Mouse (Mus musculus) G1E-ER4 (cell line): Measurements from ENCODE around the gene Mrto4. TPM values are rescaled to one million over a fixed set of nuclear protein-coding genes. Genes with fewer than 3 reads are reported as not detected.

Experiments used
- GATA1 ChIP-seq: IDR thresholded peaks from one replicate; pipeline ENCODE4 v1.8.0; 2012; ENCODE audit warnings: low read length, inconsistent platforms
- polyA plus RNA-seq: library from polyadenylated mRNA; stranded (reverse); fragments of >175 nt; gene quantifications from 2 replicates; pipeline ENCODE4 v1.2.3, GENCODE M21; 2012

Gene Mrto4
- polyA plus RNA-seq, 1 experiment: 90.9 TPM

DNA sequence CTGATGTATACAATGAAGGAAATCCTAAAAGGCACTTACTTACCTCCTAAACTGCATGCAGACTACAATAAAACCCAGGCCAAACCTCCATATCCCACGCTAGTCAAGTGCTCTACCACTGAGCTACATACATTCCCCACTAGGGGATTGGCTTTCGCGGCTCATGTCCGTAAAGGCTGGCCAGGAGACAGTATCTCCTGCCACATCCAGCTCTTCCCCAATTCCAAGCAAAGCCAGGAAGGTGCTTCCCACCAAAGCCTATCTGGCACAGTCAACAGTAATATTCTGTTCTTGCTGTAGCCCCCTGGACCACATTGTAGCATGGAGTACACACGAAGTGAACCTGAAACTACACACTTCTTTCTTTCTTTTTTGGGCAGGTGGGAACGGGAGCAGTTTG lies 42.7 kb downstream of the Mrto4 start:
- no peak for TF ChIP-seq GATA1

DNA sequence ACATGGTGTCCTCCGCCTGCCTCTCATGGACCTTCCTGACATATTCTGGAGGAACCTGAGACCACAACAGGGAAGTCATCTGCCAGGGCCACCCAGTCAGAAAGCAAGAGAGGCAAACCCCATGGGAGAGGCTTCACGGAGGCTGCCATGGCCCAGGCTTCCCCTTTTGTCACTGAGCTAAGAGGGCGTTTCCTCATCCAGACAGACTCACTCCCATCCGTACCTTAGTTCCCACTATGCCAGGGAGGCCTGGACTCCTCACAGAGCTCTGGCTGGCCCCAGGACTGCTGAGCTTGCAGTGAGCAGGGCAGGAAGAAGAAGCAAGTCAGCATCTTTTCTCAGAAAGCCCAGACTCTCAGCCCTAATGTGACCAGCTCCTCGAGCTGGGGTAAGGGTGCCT lies 44.5 kb downstream of the Mrto4 start:
- no peak for TF ChIP-seq GATA1

DNA sequence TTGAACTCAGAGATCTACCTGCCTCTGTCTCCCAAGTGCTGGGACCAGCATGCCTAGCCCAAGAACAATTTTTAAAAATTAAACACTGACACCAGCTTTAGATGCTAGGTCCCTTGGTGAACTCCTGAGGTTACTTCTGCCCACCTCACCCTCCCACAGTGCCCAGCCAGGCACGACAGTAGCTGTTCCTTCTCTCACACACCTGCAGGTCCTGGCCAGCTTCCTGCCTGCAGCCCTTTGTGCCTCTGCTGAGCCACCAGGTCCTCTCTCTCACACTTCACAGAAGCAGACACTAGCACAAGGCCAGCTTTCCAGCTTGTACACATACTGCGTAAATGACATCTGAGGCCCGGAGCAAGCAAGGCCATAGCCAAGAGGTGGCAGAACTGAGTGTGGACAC lies 46.9 kb downstream of the Mrto4 start:
- no peak for TF ChIP-seq GATA1

DNA sequence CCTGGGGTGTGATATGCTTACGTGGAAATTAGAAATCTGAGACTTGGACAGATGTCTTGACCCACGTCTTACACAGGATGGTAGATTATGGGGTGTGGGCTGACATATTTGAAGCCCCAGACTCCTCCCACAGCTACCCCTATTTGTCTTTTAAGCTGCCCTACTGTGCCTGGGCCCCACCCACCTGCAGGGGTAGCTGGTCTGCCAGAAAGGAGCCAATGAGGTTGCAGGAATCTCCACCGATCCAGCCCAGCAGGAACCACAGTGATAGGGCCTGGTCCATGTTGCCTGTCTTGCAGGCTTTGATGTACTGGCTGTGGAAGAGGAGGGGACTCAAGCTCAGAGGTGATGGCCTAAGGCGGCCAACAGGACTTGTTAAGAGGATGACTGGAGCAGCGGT lies 50.1 kb downstream of the Mrto4 start:
- TF ChIP-seq GATA1: no peak

DNA sequence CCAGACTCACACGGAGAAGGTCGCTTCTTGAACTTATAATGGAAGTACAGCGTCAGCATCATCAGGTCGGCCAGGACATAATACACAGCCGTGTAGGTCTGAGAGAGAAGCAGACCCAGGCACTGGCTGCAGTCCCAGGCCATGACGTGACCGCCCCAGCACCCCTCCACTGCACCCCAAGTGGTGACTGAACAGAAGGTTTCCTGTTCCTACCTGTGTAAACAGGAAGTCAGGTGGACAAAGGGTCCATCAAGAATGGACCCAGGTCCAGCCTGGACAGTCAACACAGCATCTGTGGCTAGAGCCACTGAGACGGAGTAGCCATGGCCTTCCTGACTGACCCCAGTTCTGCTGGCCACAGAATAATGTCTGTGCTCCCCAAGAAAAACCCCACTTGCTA lies 50.6 kb downstream of the Mrto4 start:
- no peak for TF ChIP-seq GATA1

DNA sequence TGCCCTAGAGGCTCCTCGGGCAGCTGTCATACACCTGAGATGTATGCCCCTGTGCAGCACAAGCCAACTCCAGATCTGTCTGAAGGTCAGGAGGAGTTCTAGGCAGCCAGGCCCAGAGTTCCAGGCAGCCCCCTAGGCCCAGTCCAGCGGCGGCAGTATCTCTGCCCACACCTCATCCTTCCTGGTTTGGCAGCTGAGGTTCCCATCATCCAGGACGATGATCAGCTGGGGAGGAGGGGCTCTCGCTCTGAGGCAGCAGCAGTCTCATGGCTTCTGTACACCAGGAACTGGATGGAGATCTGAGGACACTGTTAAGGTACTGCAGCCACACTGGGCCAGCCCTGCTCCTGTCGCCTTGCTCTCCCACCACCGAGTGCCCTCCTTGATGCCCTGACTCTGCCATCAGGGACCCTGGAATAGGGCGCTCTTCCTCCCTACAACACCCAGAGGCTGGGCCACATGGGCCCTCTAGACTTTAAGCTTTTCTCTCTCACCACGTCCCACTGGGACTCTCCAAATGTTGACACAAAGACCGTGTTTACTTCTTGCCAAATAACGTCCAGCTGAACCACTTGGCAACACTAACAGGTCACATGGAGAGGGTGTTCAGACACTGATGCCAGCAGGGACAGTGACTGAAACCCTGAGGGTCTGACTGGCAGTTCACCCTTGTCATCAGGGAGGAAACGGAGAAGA lies 53.6 kb downstream of the Mrto4 start:
- no peak for TF ChIP-seq GATA1

DNA sequence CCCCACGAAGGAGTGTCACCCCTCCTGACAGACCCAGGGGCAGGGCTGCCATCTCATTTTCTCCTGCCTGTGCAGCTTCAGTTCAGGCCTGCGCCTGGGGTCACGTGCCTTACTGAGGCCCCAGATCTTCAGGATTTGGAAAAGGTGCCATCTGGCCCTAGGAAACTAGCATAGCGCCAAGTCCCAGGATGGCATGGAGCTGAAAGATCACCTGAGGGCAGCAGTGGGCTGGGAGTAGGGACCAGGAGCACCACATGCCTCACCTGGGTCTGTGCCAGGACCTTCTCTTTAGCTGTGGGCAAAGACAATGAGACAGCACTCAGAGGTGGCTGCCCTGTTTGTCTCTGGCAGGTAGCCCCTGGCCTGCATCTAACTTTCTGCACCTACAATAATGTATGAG lies 54.8 kb downstream of the Mrto4 start:
- no peak for TF ChIP-seq GATA1

Other genes with a start within 250 kb of the Mrto4 start
- gene Minos1, start 221.5 kb downstream of the Mrto4 start, polyA plus RNA-seq: 14.5 and 16.7 TPM in 2 replicates
- 105 and 151 TPM in 2 replicates for gene Capzb, start 159.7 kb downstream of the Mrto4 start, polyA plus RNA-seq
- 4.7 and 6.1 TPM in 2 replicates for gene Pqlc2, start 41.9 kb downstream of the Mrto4 start, polyA plus RNA-seq
- gene Akr7a5, start 41.8 kb downstream of the Mrto4 start, polyA plus RNA-seq: 84.9 and 86.8 TPM in 2 replicates
- gene Emc1, start within 50 bp of the Mrto4 start, polyA plus RNA-seq: 5.4 and 10.3 TPM in 2 replicates
- gene Ubr4, start within 50 bp of the Mrto4 start, polyA plus RNA-seq: 110 and 151 TPM in 2 replicates
- 0.09 and 0.12 TPM in 2 replicates for gene Iffo2, start 178.0 kb upstream of the Mrto4 start, polyA plus RNA-seq